Mouse (Mus musculus) spleen, adult 2 months (tissue): ENCODE results near the gene Krt10.

ENCODE experiments used
- CTCF ChIP-seq: fragments of 200-500 bp; IDR thresholded peaks from 2 replicates; pipeline ENCODE4 v1.5.1; 2011; ENCODE audit warnings: mild to moderate bottlenecking, inconsistent platforms; ENCODE audit not compliant: insufficient read depth, insufficient read length, insufficient replicate concordance; ENCODE audit errors: extremely low read depth
- POLR2A ChIP-seq: fragments of 200-500 bp; IDR thresholded peaks from 2 replicates; pipeline ENCODE4 v1.6.1; 2011; ENCODE audit warnings: low read depth, low read length, inconsistent platforms

GRCm38 (mm10) chr11:99416902-99417301 is 27.7 kb upstream of the Krt10 start:
- TF ChIP-seq CTCF (no peak), POLR2A (no peak)
